Mouse (Mus musculus): ENCODE measurements around the gene Prkg1.

Gene Prkg1

GRCm38 (mm10) chr19:30843052-30843564, 921.7 kb downstream of the Prkg1 start:
- peak; percentile 53 for DNase-seq (ENCODE audit: low spot score)

- no peak for DNase-seq (ENCODE audit: low spot score)
Measured at GRCm38 (mm10) chr19:30842640-30843039, 922.2 kb downstream of the Prkg1 start.

GRCm38 (mm10) chr19:30833045-30833651, 931.7 kb downstream of the Prkg1 start:
- no peak for DNase-seq (ENCODE audit: low spot score)

- no peak for DNase-seq (ENCODE audit: low spot score)
Measured at GRCm38 (mm10) chr19:30829231-30829775, 935.5 kb downstream of the Prkg1 start.

GRCm38 (mm10) chr19:30827820-30828219, 937.0 kb downstream of the Prkg1 start:
- no peak for DNase-seq (ENCODE audit: low spot score)

GRCm38 (mm10) chr19:30826106-30826505, 938.7 kb downstream of the Prkg1 start:
- no peak for DNase-seq (ENCODE audit: low spot score)

- no peak for DNase-seq (ENCODE audit: low spot score)
Measured at GRCm38 (mm10) chr19:30815661-30816060, 949.2 kb downstream of the Prkg1 start.

- no peak for DNase-seq (ENCODE audit: low spot score)
Measured at GRCm38 (mm10) chr19:30806265-30806664, 958.6 kb downstream of the Prkg1 start.

GRCm38 (mm10) chr19:30780803-30781202, 984.0 kb downstream of the Prkg1 start:
- no peak for DNase-seq (ENCODE audit: low spot score)

GRCm38 (mm10) chr19:30768316-30768715, 996.5 kb downstream of the Prkg1 start:
- DNase-seq (ENCODE audit: low spot score): no peak

GRCm38 (mm10) chr19:30744426-30744825, 1020.4 kb downstream of the Prkg1 start:
- no peak for DNase-seq (ENCODE audit: low spot score)

- no peak for DNase-seq (ENCODE audit: low spot score)
Measured at GRCm38 (mm10) chr19:30699130-30699529, 1065.7 kb downstream of the Prkg1 start.

- no peak for DNase-seq (ENCODE audit: low spot score)
Measured at GRCm38 (mm10) chr19:30691258-30691657, 1073.6 kb downstream of the Prkg1 start.

GRCm38 (mm10) chr19:30690691-30691090, 1074.1 kb downstream of the Prkg1 start:
- DNase-seq (ENCODE audit: low spot score): no peak

GRCm38 (mm10) chr19:30687942-30688341, 1076.9 kb downstream of the Prkg1 start:
- DNase-seq (ENCODE audit: low spot score): no peak

- DNase-seq (ENCODE audit: low spot score): no peak
Measured at GRCm38 (mm10) chr19:30676308-30676707, 1088.5 kb downstream of the Prkg1 start.

- peak; percentile 56 for DNase-seq (ENCODE audit: low spot score)
Measured at GRCm38 (mm10) chr19:30664269-30664668, 1100.6 kb downstream of the Prkg1 start.

- DNase-seq (ENCODE audit: low spot score): no peak
Measured at GRCm38 (mm10) chr19:30642629-30643170, 1122.1 kb downstream of the Prkg1 start.

GRCm38 (mm10) chr19:30637471-30637870, 1127.4 kb downstream of the Prkg1 start:
- DNase-seq (ENCODE audit: low spot score): no peak

GRCm38 (mm10) chr19:30631051-30631450, 1133.8 kb downstream of the Prkg1 start:
- no peak for DNase-seq (ENCODE audit: low spot score)

- no peak for DNase-seq (ENCODE audit: low spot score)
Measured at GRCm38 (mm10) chr19:30626036-30626435, 1138.8 kb downstream of the Prkg1 start.

GRCm38 (mm10) chr19:30625391-30625790, 1139.4 kb downstream of the Prkg1 start:
- DNase-seq (ENCODE audit: low spot score): no peak

GRCm38 (mm10) chr19:30623620-30624019, 1141.2 kb downstream of the Prkg1 start:
- DNase-seq (ENCODE audit: low spot score): peak; percentile 3

Measured in lung, postnatal 25 days (tissue).